Mouse (Mus musculus) hindbrain, embryonic 11.5 days (tissue): Measurements from ENCODE around the gene Prima1. TPM values are rescaled to one million over a fixed set of nuclear protein-coding genes. Genes with fewer than 3 reads are reported as not detected.

Experiments
- ATAC-seq: fragments of 200-750 bp; cut with Nextera tagmentation; 2 replicates; pipeline ENCODE4 v1.8.0; 2017; ENCODE audit warnings: mild to moderate bottlenecking, moderate TSS enrichment, moderate library complexity; ENCODE audit not compliant: low FRiP score
- DNase-seq: peaks from one replicate; pipeline ENCODE4 v3.0.0-alpha.2; 2015; ENCODE audit warnings: low spot score
- H3K27ac ChIP-seq: fragments of 300-500 bp; sonication (generic); 2 replicates; pipeline ENCODE4 v1.5.1; 2014; ENCODE audit warnings: mild to moderate bottlenecking, low read depth, low read length
- H3K27me3 ChIP-seq: fragments of 300-500 bp; sonication (generic); 2 replicates; pipeline ENCODE4 v1.6.1; 2014; ENCODE audit warnings: mild to moderate bottlenecking, low read length, moderate library complexity, mixed read lengths; ENCODE audit not compliant: control insufficient read depth, insufficient read depth
- H3K36me3 ChIP-seq: fragments of 300-500 bp; sonication (generic); 2 replicates; pipeline ENCODE4 v1.6.1; 2014; ENCODE audit warnings: mild to moderate bottlenecking, low read length, moderate library complexity, mixed read lengths; ENCODE audit not compliant: control insufficient read depth, insufficient read depth
- H3K4me1 ChIP-seq: fragments of 300-500 bp; sonication (generic); replicated peaks from 2 replicates; pipeline ENCODE4 v1.6.1; 2014; ENCODE audit warnings: low read length, mixed read lengths; ENCODE audit not compliant: control insufficient read depth, insufficient read depth
- H3K4me2 ChIP-seq: fragments of 300-500 bp; sonication (generic); replicated peaks from 2 replicates; pipeline ENCODE4 v1.6.1; 2014; ENCODE audit warnings: mild to moderate bottlenecking, low read depth, low read length
- H3K4me3 ChIP-seq: fragments of 300-500 bp; sonication (generic); 2 replicates; pipeline ENCODE4 v1.5.1; 2014; ENCODE audit warnings: low read depth, low read length
- H3K9ac ChIP-seq: fragments of 300-500 bp; sonication (generic); 2 replicates; pipeline ENCODE4 v1.6.1; 2014; ENCODE audit warnings: low read depth, low read length
- H3K9me3 ChIP-seq: fragments of 300-500 bp; sonication (generic); 2 replicates; pipeline ENCODE4 v1.6.1; 2016; ENCODE audit warnings: low read length; ENCODE audit not compliant: control insufficient read depth
- WGBS: fragments of 180-500 bp; shearing (Covaris S2); extraction: QIAGEN DNeasy Blood & Tissue Kit; methylation state at CpG from one replicate; pipeline ENCODE4 v1.1.7; 2014; 5-methylcytosine and 5-hydroxymethylcytosine counted together
- polyA plus RNA-seq: library from polyadenylated mRNA; unstranded; fragments of >200 nt; fragmentation: Nextera tagmentation; extraction: Ambion mirVana; gene quantifications from 2 replicates; pipeline ENCODE4 v1.2.1, GENCODE M21; 2014

The Prima1 gene
- polyA plus RNA-seq, result 1.5 and 1.6 TPM in 2 replicates

GRCm38 (mm10) chr12:103242083-103242581 is at the start of gene Prima1:
Prima1 (minus strand) TSS chr12:103242150.
- peaks cover 4% of the 10 kb centered on the region for H3K4me1 ChIP-seq
- peak within 1 kb of the TSS; percentile 81 for H3K4me2 ChIP-seq
- no peaks in the 10 kb centered on the region for H3K9me3 ChIP-seq
- WGBS, result under 1% methylated on average over 48 of the region's 54 CpGs
- peak within 1 kb of the TSS; percentile 64 for H3K27ac ChIP-seq
- peaks cover 6% of the 10 kb centered on the region; the same call in 1 of the 2 replicates for H3K27me3 ChIP-seq
- no peaks in the 10 kb centered on the region for H3K36me3 ChIP-seq
- DNase-seq, result peak; percentile 84
- peak within 1 kb of the TSS; percentile 70 for H3K9ac ChIP-seq
- ATAC-seq, result peak; percentile 87
- peak within 1 kb of the TSS; percentile 50 for H3K4me3 ChIP-seq

GRCm38 (mm10) chr12:103287276-103287675 is 45.3 kb upstream of the Prima1 start:
- Histone ChIP-seq H3K4me3 (no peak overlapping the region), H3K9me3 (no peaks in the 10 kb centered on the region), H3K36me3 (no peaks in the 10 kb centered on the region), H3K27ac (no peak overlapping the region), H3K27me3 (no peaks in the 10 kb centered on the region), H3K4me2 (no peak overlapping the region), H3K9ac (no peak overlapping the region), H3K4me1 (0 out of 2 replicates have a peak, but pooled peaks cover 2% of the 10 kb centered on the region)
- WGBS, result 91% methylated on average over 4 of the region's 4 CpGs
- ATAC-seq (no peak), DNase-seq (no peak)

- H3K4me3 ChIP-seq, result no peak overlapping the region
- H3K4me2 ChIP-seq, result no peak overlapping the region
- no peak overlapping the region for H3K27ac ChIP-seq
- H3K4me1 ChIP-seq, result no peaks in the 10 kb centered on the region
- ATAC-seq, result no peak
- H3K9ac ChIP-seq, result no peak overlapping the region
- WGBS, result 91% methylated on average over 3 of the region's 3 CpGs
- no peaks in the 10 kb centered on the region for H3K27me3 ChIP-seq
- H3K36me3 ChIP-seq, result no peaks in the 10 kb centered on the region
- no peaks in the 10 kb centered on the region for H3K9me3 ChIP-seq
- no peak for DNase-seq
Observed at GRCm38 (mm10) chr12:103283411-103283810, 41.5 kb upstream of the Prima1 start.

- DNase-seq, result no peak
Observed at GRCm38 (mm10) chr12:103282936-103283335, 41.0 kb upstream of the Prima1 start.

GRCm38 (mm10) chr12:103281912-103282311 is 40.0 kb upstream of the Prima1 start:
- ATAC-seq, result no peak
- no peak overlapping the region for H3K27ac ChIP-seq
- no peak overlapping the region for H3K4me3 ChIP-seq
- no peak overlapping the region for H3K4me2 ChIP-seq
- H3K9me3 ChIP-seq, result peaks cover 3% of the 10 kb centered on the region; the same call in 1 of the 2 replicates
- no peaks in the 10 kb centered on the region for H3K4me1 ChIP-seq
- no peak for DNase-seq
- H3K27me3 ChIP-seq, result no peaks in the 10 kb centered on the region
- 74% methylated on average over 4 of the region's 4 CpGs for WGBS
- H3K36me3 ChIP-seq, result no peaks in the 10 kb centered on the region
- no peak overlapping the region for H3K9ac ChIP-seq

More at GRCm38 (mm10) chr12:103282936-103283335, 41.0 kb upstream of the Prima1 start:
- H3K27ac ChIP-seq, result no peak overlapping the region
- no peaks in the 10 kb centered on the region for H3K36me3 ChIP-seq
- H3K9me3 ChIP-seq, result peaks cover under 1% of the 10 kb centered on the region; the same call in 1 of the 2 replicates
- H3K9ac ChIP-seq, result no peak overlapping the region
- no peak for ATAC-seq
- H3K4me2 ChIP-seq, result no peak overlapping the region
- WGBS, result 71% methylated on average over 6 of the region's 6 CpGs
- H3K27me3 ChIP-seq, result no peaks in the 10 kb centered on the region
- no peak overlapping the region for H3K4me3 ChIP-seq
- no peaks in the 10 kb centered on the region for H3K4me1 ChIP-seq

GRCm38 (mm10) chr12:103281491-103281890 is 39.5 kb upstream of the Prima1 start:
- Histone ChIP-seq H3K4me3 (no peak overlapping the region), H3K4me2 (no peak overlapping the region), H3K36me3 (no peaks in the 10 kb centered on the region), H3K9me3 (peaks cover 3% of the 10 kb centered on the region; the same call in 1 of the 2 replicates), H3K27me3 (no peaks in the 10 kb centered on the region), H3K9ac (no peak overlapping the region), H3K27ac (no peak overlapping the region), H3K4me1 (no peaks in the 10 kb centered on the region)
- ATAC-seq (no peak), DNase-seq (no peak)
- 65% methylated on average over 2 of the region's 2 CpGs for WGBS

- no peak overlapping the region for H3K9ac ChIP-seq
- 72% methylated on average over 4 of the region's 4 CpGs for whole genome bisulfite sequencing
- H3K4me2 ChIP-seq, result no peak overlapping the region
- no peak for ATAC-seq
- DNase-seq, result no peak
- no peaks in the 10 kb centered on the region for H3K36me3 ChIP-seq
- H3K27ac ChIP-seq, result no peak overlapping the region
- H3K9me3 ChIP-seq, result peaks cover 3% of the 10 kb centered on the region; the same call in 1 of the 2 replicates
- no peaks in the 10 kb centered on the region for H3K4me1 ChIP-seq
- H3K27me3 ChIP-seq, result no peaks in the 10 kb centered on the region
- H3K4me3 ChIP-seq, result no peak overlapping the region
Observed at GRCm38 (mm10) chr12:103276422-103276821, 34.5 kb upstream of the Prima1 start.

- Histone ChIP-seq H3K4me2 (no peak overlapping the region), H3K27ac (no peak overlapping the region), H3K4me1 (no peaks in the 10 kb centered on the region), H3K4me3 (no peak overlapping the region), H3K27me3 (no peaks in the 10 kb centered on the region), H3K9me3 (peaks cover 3% of the 10 kb centered on the region; the same call in 1 of the 2 replicates), H3K36me3 (no peaks in the 10 kb centered on the region), H3K9ac (no peak overlapping the region)
- DNase-seq (no peak), ATAC-seq (no peak)
- WGBS, result 89% methylated on average over 2 of the region's 2 CpGs
Observed at GRCm38 (mm10) chr12:103273732-103274131, 31.8 kb upstream of the Prima1 start.

- Histone ChIP-seq H3K4me2 (no peak overlapping the region), H3K36me3 (no peaks in the 10 kb centered on the region), H3K27ac (no peak overlapping the region), H3K9me3 (peaks cover 3% of the 10 kb centered on the region; the same call in 1 of the 2 replicates), H3K9ac (no peak overlapping the region), H3K4me3 (no peak overlapping the region), H3K27me3 (no peaks in the 10 kb centered on the region), H3K4me1 (no peaks in the 10 kb centered on the region)
- ATAC-seq, result no peak
- DNase-seq, result no peak
- WGBS, result 68% methylated on average over 6 of the region's 6 CpGs
Observed at GRCm38 (mm10) chr12:103273051-103273450, 31.1 kb upstream of the Prima1 start.
